Mouse (Mus musculus) midbrain, embryonic 11.5 days (tissue): ENCODE measurements around the gene Agpat1. TPM values are rescaled to one million over a fixed set of nuclear protein-coding genes. Genes with fewer than 3 reads are reported as not detected.
A peak's percentile ranks its signal among the peaks of the same experiment; 100 is the strongest.

ENCODE experiments used
- ATAC-seq: fragments of 200-750 bp; cut with Nextera tagmentation; 2 replicates; pipeline ENCODE4 v1.8.0; 2017; ENCODE audit warnings: moderate TSS enrichment, moderate library complexity; ENCODE audit not compliant: low FRiP score
- DNase-seq: peaks from one replicate; pipeline ENCODE4 v3.0.0; 2015; ENCODE audit warnings: low spot score; ENCODE audit errors: missing footprints
- H3K27ac ChIP-seq: fragments of 300-500 bp; sonication (generic); 2 replicates; pipeline ENCODE4 v1.5.1; 2014; ENCODE audit warnings: low read depth, low read length
- H3K27me3 ChIP-seq: fragments of 300-500 bp; sonication (generic); 2 replicates; pipeline ENCODE4 v1.6.1; 2014; ENCODE audit warnings: mild to moderate bottlenecking, low read length, moderate library complexity, mixed read lengths; ENCODE audit not compliant: control insufficient read depth, insufficient read depth
- H3K36me3 ChIP-seq: fragments of 300-500 bp; sonication (generic); 2 replicates; pipeline ENCODE4 v1.6.1; 2014; ENCODE audit warnings: mild to moderate bottlenecking, low read length, moderate library complexity, mixed read lengths; ENCODE audit not compliant: control insufficient read depth, insufficient read depth
- H3K4me1 ChIP-seq: fragments of 300-500 bp; sonication (generic); 2 replicates; pipeline ENCODE4 v1.6.1; 2014; ENCODE audit warnings: low read length; ENCODE audit not compliant: control insufficient read depth, insufficient read depth
- H3K4me2 ChIP-seq: fragments of 300-500 bp; sonication (generic); 2 replicates; pipeline ENCODE4 v1.6.1; 2014; ENCODE audit warnings: mild to moderate bottlenecking, moderate library complexity
- H3K4me3 ChIP-seq: fragments of 300-500 bp; sonication (generic); 2 replicates; pipeline ENCODE4 v1.5.1; 2014; ENCODE audit warnings: low read depth, low read length
- H3K9ac ChIP-seq: fragments of 300-500 bp; sonication (generic); 2 replicates; pipeline ENCODE4 v1.6.1; 2014; ENCODE audit warnings: low read length
- H3K9me3 ChIP-seq: fragments of 300-500 bp; sonication (generic); 2 replicates; pipeline ENCODE4 v1.6.1; 2016; ENCODE audit warnings: low read length; ENCODE audit not compliant: control insufficient read depth
- WGBS: fragments of 180-500 bp; shearing (Covaris S2); extraction: QIAGEN DNeasy Blood & Tissue Kit; methylation state at CpG from one replicate; pipeline ENCODE4 v1.1.7; 2014; 5-methylcytosine and 5-hydroxymethylcytosine counted together
- polyA plus RNA-seq: library from polyadenylated mRNA; unstranded; fragments of >200 nt; fragmentation: Nextera tagmentation; extraction: Ambion mirVana; gene quantifications from 2 replicates; pipeline ENCODE4 v1.2.1, GENCODE M21; 2014

Agpat1 gene
- polyA plus RNA-seq, 1 experiment from 2014 or later = 75.3 TPM

GRCm38 (mm10) chr17:34611050-34611449, 7.0 kb downstream of the Agpat1 start:
- peaks cover 19% of the 10 kb centered on the region for H3K36me3 ChIP-seq
- H3K4me2 ChIP-seq = no peak overlapping the region
- WGBS = 93% methylated on average over 8 of the region's 8 CpGs
- H3K4me1 ChIP-seq = peaks cover 9% of the 10 kb centered on the region
- DNase-seq (no peak), ATAC-seq (no peak)
- H3K9me3 ChIP-seq = no peaks in the 10 kb centered on the region
- no peak overlapping the region for H3K9ac ChIP-seq
- H3K27me3 ChIP-seq = no peaks in the 10 kb centered on the region
- H3K27ac ChIP-seq = no peak overlapping the region
- H3K4me3 ChIP-seq = no peak overlapping the region

GRCm38 (mm10) chr17:34613054-34613645, 9.1 kb downstream of the Agpat1 start:
- DNase-seq (no peak), ATAC-seq (no peak)
- H3K36me3 ChIP-seq = peaks cover 19% of the 10 kb centered on the region
- no peaks in the 10 kb centered on the region for H3K9me3 ChIP-seq
- H3K27ac ChIP-seq = no peak overlapping the region
- H3K4me3 ChIP-seq = no peak overlapping the region
- H3K9ac ChIP-seq = no peak overlapping the region
- no peak overlapping the region for H3K4me2 ChIP-seq
- no peaks in the 10 kb centered on the region for H3K4me1 ChIP-seq
- 93% methylated on average over 11 of the region's 11 CpGs for WGBS
- H3K27me3 ChIP-seq = no peaks in the 10 kb centered on the region

- no peak overlapping the region for H3K4me3 ChIP-seq
- H3K36me3 ChIP-seq = peaks cover 19% of the 10 kb centered on the region
- H3K27me3 ChIP-seq = no peaks in the 10 kb centered on the region
- H3K4me2 ChIP-seq = no peak overlapping the region
- H3K9ac ChIP-seq = no peak overlapping the region
- H3K27ac ChIP-seq = no peak overlapping the region
- DNase-seq (no peak), ATAC-seq (no peak)
- no peaks in the 10 kb centered on the region for H3K4me1 ChIP-seq
- no peaks in the 10 kb centered on the region for H3K9me3 ChIP-seq
- WGBS = 92% methylated on average over 10 of the region's 10 CpGs
Observed at GRCm38 (mm10) chr17:34613830-34614229, 9.8 kb downstream of the Agpat1 start.

- Histone ChIP-seq H3K9ac (no peak within 1 kb of the TSS; the same call in 1 of the 2 replicates), H3K4me2 (no peak within 1 kb of the TSS), H3K4me1 (no peaks in the 10 kb centered on the region), H3K27ac (no peak within 1 kb of the TSS), H3K27me3 (no peaks in the 10 kb centered on the region), H3K9me3 (no peaks in the 10 kb centered on the region), H3K36me3 (peaks cover 17% of the 10 kb centered on the region), H3K4me3 (no peak within 1 kb of the TSS)
- WGBS = 62% methylated on average over 6 of the region's 6 CpGs
- ATAC-seq = no peak
- no peak for DNase-seq
Observed at GRCm38 (mm10) chr17:34615871-34616270, 11.8 kb downstream of the Agpat1 start, which contains the start of gene Egfl8. Gene Egfl8 (minus strand): TSS chr17:34615971.

GRCm38 (mm10) chr17:34618999-34619398, 14.9 kb downstream of the Agpat1 start:
- no peaks in the 10 kb centered on the region for H3K27me3 ChIP-seq
- 20% methylated on average over 6 of the region's 6 CpGs for WGBS
- no peak overlapping the region for H3K4me3 ChIP-seq
- H3K4me2 ChIP-seq = no peak overlapping the region
- DNase-seq (peak; percentile 93), ATAC-seq (peak; percentile 64)
- H3K9me3 ChIP-seq = no peaks in the 10 kb centered on the region
- H3K9ac ChIP-seq = no peak overlapping the region
- no peak overlapping the region for H3K27ac ChIP-seq
- H3K36me3 ChIP-seq = no peaks in the 10 kb centered on the region
- H3K4me1 ChIP-seq = no peaks in the 10 kb centered on the region

- H3K4me3 ChIP-seq = no peak overlapping the region
- no peaks in the 10 kb centered on the region for H3K36me3 ChIP-seq
- no peaks in the 10 kb centered on the region for H3K9me3 ChIP-seq
- H3K27me3 ChIP-seq = no peaks in the 10 kb centered on the region
- WGBS = 88% methylated on average over 8 of the region's 8 CpGs
- no peak overlapping the region for H3K9ac ChIP-seq
- H3K4me2 ChIP-seq = no peak overlapping the region
- ATAC-seq (no peak), DNase-seq (no peak)
- peaks cover 1% of the 10 kb centered on the region for H3K4me1 ChIP-seq
- no peak overlapping the region for H3K27ac ChIP-seq
Observed at GRCm38 (mm10) chr17:34621006-34621405, 16.9 kb downstream of the Agpat1 start.

- DNase-seq (no peak), ATAC-seq (no peak)
- Histone ChIP-seq H3K27me3 (no peaks in the 10 kb centered on the region), H3K4me3 (no peak overlapping the region), H3K4me2 (no peak overlapping the region), H3K4me1 (peaks cover 15% of the 10 kb centered on the region), H3K27ac (no peak overlapping the region), H3K9ac (no peak overlapping the region), H3K9me3 (no peaks in the 10 kb centered on the region), H3K36me3 (no peaks in the 10 kb centered on the region)
- WGBS = 89% methylated on average over 9 of the region's 9 CpGs
Observed at GRCm38 (mm10) chr17:34623161-34623560, 19.1 kb downstream of the Agpat1 start.

- no peak overlapping the region for H3K4me2 ChIP-seq
- H3K4me3 ChIP-seq = no peak overlapping the region
- H3K9me3 ChIP-seq = no peaks in the 10 kb centered on the region
- H3K27ac ChIP-seq = no peak overlapping the region
- H3K27me3 ChIP-seq = peaks cover 3% of the 10 kb centered on the region; the same call in 1 of the 2 replicates
- peaks cover 30% of the 10 kb centered on the region for H3K4me1 ChIP-seq
- no peak overlapping the region for H3K9ac ChIP-seq
- ATAC-seq (no peak), DNase-seq (no peak)
- H3K36me3 ChIP-seq = no peaks in the 10 kb centered on the region
- 96% methylated on average over 3 of the region's 3 CpGs for WGBS
Observed at GRCm38 (mm10) chr17:34624981-34625380, 20.9 kb downstream of the Agpat1 start.

GRCm38 (mm10) chr17:34626062-34626772, 22.2 kb downstream of the Agpat1 start:
- H3K4me1 ChIP-seq = peaks cover 39% of the 10 kb centered on the region

More at GRCm38 (mm10) chr17:34626062-34626772, 22.2 kb downstream of the Agpat1 start:
- 55% methylated on average over 16 of the region's 16 CpGs for WGBS
- Histone ChIP-seq H3K27me3 (peaks cover 16% of the 10 kb centered on the region), H3K27ac (no peak overlapping the region), H3K4me2 (peak overlapping the region; percentile 73), H3K9ac (peak overlapping the region; percentile 64), H3K9me3 (no peaks in the 10 kb centered on the region), H3K4me3 (peak overlapping the region; percentile 62), H3K36me3 (no peaks in the 10 kb centered on the region)
- ATAC-seq = no peak
- DNase-seq = no peak
